Mouse (Mus musculus): Measurements from ENCODE around the gene Ptdss2.

GRCm38 (mm10) chr7:141192776-141193347 is 70.7 kb downstream of the Ptdss2 start:
- TF ChIP-seq CTCF (IDR thresholded peaks at IDR 0.05; ENCODE audit: low read depth) (no peak), EP300 (IDR thresholded peaks at IDR 0.05; ENCODE audit: low read depth) (no peak)
